Mouse (Mus musculus): ENCODE data around the gene Mab21l3. TPM values are rescaled to one million over a fixed set of nuclear protein-coding genes. Genes with fewer than 3 reads are reported as not detected.

Gene Mab21l3
- total RNA-seq, 1 experiment from 2014 or later: 0.21 TPM

GRCm38 (mm10) chr3:101800596-101801018, 48.2 kb downstream of the Mab21l3 start:
- no peak for DNase-seq

DNA sequence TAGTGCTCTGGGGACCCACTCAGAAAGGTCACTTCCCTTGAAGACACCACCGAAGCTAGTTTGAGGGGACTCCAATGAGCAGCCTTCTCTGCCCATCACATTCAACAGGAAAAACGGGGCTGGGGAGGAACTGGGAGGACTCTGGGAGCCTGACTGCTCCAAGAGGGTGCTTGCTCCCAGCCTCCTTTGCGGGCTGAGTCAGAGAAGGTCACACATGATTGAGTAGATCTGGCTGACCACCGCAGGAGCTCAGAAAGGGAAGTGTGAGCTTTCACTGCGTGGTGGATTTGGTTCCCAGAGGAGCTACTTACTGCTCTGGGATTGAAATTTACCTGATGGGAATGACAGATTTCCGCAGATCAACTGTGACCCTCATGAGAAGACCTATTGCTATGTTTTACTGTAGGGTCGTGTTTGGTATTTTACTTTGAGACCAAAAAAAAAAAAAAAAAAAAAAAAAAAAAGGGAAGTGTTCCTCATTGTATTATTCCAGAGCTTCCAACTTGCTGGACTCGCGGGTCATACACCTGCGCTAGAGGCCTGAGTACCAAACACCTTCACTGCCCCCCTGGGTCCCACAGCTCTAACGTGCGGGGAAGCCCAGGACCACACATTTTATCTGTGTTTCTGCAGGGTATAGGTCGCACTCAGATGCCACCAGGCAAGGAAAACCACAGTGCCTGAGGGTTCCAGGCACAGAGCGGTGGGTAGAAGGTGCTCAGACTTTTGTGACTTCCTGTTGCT, 48.7 kb downstream of the Mab21l3 start:
- peak; percentile 67 for DNase-seq

GRCm38 (mm10) chr3:101797830-101798709, 50.7 kb downstream of the Mab21l3 start:
- no peak for DNase-seq

DNA sequence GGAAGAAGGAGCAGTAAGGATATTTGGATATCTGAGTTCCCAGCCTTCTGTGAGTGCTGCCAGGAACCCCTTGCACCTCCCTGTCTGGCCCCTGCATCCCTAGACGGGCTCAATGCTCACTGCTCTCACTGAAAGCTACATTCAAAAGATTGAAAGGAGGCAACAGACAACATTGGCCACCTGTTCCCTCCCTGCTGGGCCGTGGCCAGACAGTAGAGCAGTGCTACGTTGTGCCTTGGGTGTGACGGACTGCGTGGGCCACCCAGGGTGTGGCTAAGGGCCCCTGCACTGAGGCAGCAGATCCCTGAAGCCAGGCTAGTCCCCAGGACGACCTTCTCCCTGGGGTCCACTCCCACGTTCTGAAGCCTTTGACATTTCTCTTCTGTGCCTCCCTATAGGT, 52.5 kb downstream of the Mab21l3 start:
- no peak for DNase-seq

- no peak for DNase-seq
Measured at GRCm38 (mm10) chr3:101795387-101796039, 53.2 kb downstream of the Mab21l3 start.

- no peak for DNase-seq
Measured at GRCm38 (mm10) chr3:101794666-101795065, 54.1 kb downstream of the Mab21l3 start.

- DNase-seq: no peak
Measured at GRCm38 (mm10) chr3:101794026-101794425, 54.7 kb downstream of the Mab21l3 start.

GRCm38 (mm10) chr3:101792191-101792590, 56.6 kb downstream of the Mab21l3 start:
- DNase-seq: no peak

DNA sequence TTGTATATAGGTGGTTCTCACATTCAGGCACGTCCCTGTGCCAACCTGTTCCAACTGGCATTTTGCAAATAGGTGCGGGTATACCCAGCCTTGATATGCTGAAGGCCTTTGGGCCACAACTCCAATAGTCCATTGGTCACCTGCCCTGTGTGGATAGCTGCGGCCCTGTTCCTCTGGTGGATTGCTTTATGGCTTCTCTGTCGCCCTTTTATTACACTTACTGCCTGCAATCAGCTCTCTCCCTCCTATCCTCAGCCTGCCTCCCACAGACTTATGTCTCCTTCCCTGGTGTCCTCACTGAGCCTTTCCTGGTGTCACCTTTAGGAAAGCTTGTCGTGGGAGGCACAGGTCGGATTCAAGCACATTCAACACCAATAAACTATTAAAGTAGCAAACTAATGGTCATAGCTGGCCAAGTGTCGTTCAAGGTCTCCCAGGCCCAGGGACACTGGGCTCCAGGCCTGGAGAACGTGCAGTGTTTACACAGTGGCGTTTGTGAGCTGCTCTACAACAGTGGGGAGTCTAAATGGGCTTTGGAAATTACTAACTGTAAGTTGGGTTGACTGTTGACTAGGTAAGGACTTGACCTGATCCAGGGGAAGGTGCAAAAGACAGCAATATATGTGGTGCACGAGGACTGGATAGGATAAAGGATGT, 63.9 kb downstream of the Mab21l3 start:
- no peak for DNase-seq

GRCm38 (mm10) chr3:101783793-101784192, 65.0 kb downstream of the Mab21l3 start:
- DNase-seq: no peak

GRCm38 (mm10) chr3:101780874-101781483, 67.8 kb downstream of the Mab21l3 start:
- peak; percentile 40 for DNase-seq

GRCm38 (mm10) chr3:101778896-101779665, 69.7 kb downstream of the Mab21l3 start:
- no peak for DNase-seq

GRCm38 (mm10) chr3:101775732-101776131, 73.0 kb downstream of the Mab21l3 start:
- DNase-seq: no peak

DNA sequence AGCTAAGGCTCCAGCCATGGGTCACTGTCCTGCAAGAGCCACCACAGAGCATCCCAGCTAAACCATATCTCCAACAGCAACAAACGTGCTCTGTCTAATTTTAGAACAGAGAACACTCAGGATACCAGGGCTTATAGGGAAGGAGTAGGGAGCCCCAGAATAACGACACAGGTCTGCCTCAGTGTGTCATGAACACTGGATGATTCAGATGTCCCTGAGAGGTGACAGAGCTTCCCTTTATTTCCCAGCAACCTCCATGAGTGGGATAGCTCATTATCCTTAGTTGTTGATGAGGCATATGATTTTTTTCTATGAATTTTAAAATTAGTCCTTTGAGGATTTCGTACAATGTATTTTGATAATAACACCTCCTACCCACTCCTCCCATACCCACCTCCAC, 78.2 kb downstream of the Mab21l3 start:
- DNase-seq: no peak

- peak; percentile 50 for DNase-seq
Measured at GRCm38 (mm10) chr3:101763566-101763965, 85.2 kb downstream of the Mab21l3 start.

Other genes with a start within 250 kb of the Mab21l3 start
- 768 and 861 TPM in 2 replicates for gene Atp1a1, start 244.3 kb downstream of the Mab21l3 start, total RNA-seq (2021)
- gene Slc22a15, start 75.5 kb upstream of the Mab21l3 start, total RNA-seq (2021): 14.3 and 17.7 TPM in 2 replicates
- gene Nhlh2, start 161.1 kb upstream of the Mab21l3 start, total RNA-seq (2021): not detected in 2 replicates
- 0.46 TPM in 1 of 2 replicates, not detected in the other for gene Casq2, start 237.5 kb upstream of the Mab21l3 start, total RNA-seq (2021)